In genomic region chr12:36726026-36726425, GRCm38 (mm10) we compare ENCODE assay signal across 23 mouse cellular contexts.
"Had no signal": no experiment of that assay in that cellular context is flagged by ENCODE, and none has a peak within 500 bp of the region (broad histone marks: within the 10 kb centered on the region; RNA-seq: fewer than 3 reads in every experiment).

No protein-coding gene starts in this region.

- H3K36me3 ChIP-seq: limb, embryonic 10.5 days; limb, embryonic 13.5 days; liver, embryonic 12.5 days; liver, embryonic 15.5 days; lung, embryonic 15.5 days; midbrain, embryonic 10.5 days; midbrain, embryonic 13.5 days; neural tube, embryonic 13.5 days; stomach, embryonic 15.5 days had no signal

- H3K4me1 ChIP-seq: liver, embryonic 12.5 days; liver, embryonic 15.5 days; megakaryocyte, embryonic 14.5 days; midbrain, embryonic 10.5 days; stomach, embryonic 15.5 days had no signal

- H3K4me2 ChIP-seq: limb, embryonic 13.5 days; liver, embryonic 12.5 days; liver, embryonic 15.5 days; lung, embryonic 15.5 days; midbrain, embryonic 13.5 days; neural tube, embryonic 13.5 days; stomach, embryonic 15.5 days had no signal

- DNase-seq: layer of hippocampus, adult 9-11 months; liver; lung, adult 18-20 months; lung, postnatal 10 days; lung, postnatal 36 days; retina, postnatal 1 day; right cerebral cortex, postnatal 25 days; spleen, adult 18-20 months; thymus, postnatal 25 days had no signal

- H3K9me3 ChIP-seq: limb, embryonic 10.5 days; limb, embryonic 13.5 days; liver, embryonic 12.5 days; liver, embryonic 15.5 days; lung, embryonic 15.5 days; megakaryocyte, embryonic 14.5 days; midbrain, embryonic 10.5 days; midbrain, embryonic 13.5 days; neural tube, embryonic 13.5 days; stomach, embryonic 15.5 days had no signal

- H3K4me3 ChIP-seq: layer of hippocampus, adult 2 months; limb, embryonic 10.5 days; limb, embryonic 13.5 days; liver, embryonic 12.5 days; liver, embryonic 15.5 days; lung, embryonic 15.5 days; megakaryocyte, embryonic 14.5 days; midbrain, embryonic 10.5 days; midbrain, embryonic 13.5 days; myocyte; neural tube, embryonic 13.5 days; stomach, embryonic 15.5 days had no signal

- H3K9ac ChIP-seq: limb, embryonic 13.5 days; liver, embryonic 12.5 days; liver, embryonic 15.5 days; lung, embryonic 15.5 days; midbrain, embryonic 13.5 days; neural tube, embryonic 13.5 days; stomach, embryonic 15.5 days had no signal

- H3K27me3 ChIP-seq: limb, embryonic 13.5 days; liver, embryonic 12.5 days; liver, embryonic 15.5 days; lung, embryonic 15.5 days; megakaryocyte, embryonic 14.5 days; midbrain, embryonic 13.5 days; neural tube, embryonic 13.5 days; stomach, embryonic 15.5 days had no signal

- H3K27ac ChIP-seq: layer of hippocampus, adult 2 months; limb, embryonic 10.5 days; limb, embryonic 13.5 days; liver, embryonic 12.5 days; liver, embryonic 15.5 days; lung, embryonic 15.5 days; midbrain, embryonic 10.5 days; midbrain, embryonic 13.5 days; neural tube, embryonic 13.5 days; stomach, embryonic 15.5 days had no signal

- ATAC-seq: intestine, postnatal 0 days; liver, embryonic 12.5 days; midbrain, embryonic 13.5 days; midbrain, embryonic 16.5 days had no signal
